Mouse (Mus musculus): Measurements from ENCODE around the gene Msl3. TPM values are rescaled to one million over a fixed set of nuclear protein-coding genes. Genes with fewer than 3 reads are reported as not detected.
"Not testable (repeated sequence)": the region's sequence is repeated elsewhere in the genome, so short reads cannot be mapped to it uniquely, and the experiment has no call there.

Gene Msl3
- 27.3 and 28.2 TPM in 2 replicates for polyA plus RNA-seq (2016; fragmentation: Nextera tagmentation; extraction: Ambion mirVana)

GRCm38 (mm10) chrX:168673525-168674406, at the start of gene Msl3:
Gene Msl3, minus strand, starts transcription at chrX:168673898.
- WGBS, result 29% methylated on average over 75 of the region's 88 CpGs
- ATAC-seq (ENCODE audit: low FRiP score, low read depth), result peak; percentile 91
- H3K4me1 ChIP-seq, result no peaks in the 10 kb centered on the region
- H3K27me3 ChIP-seq, result peaks cover 16% of the 10 kb centered on the region
- H3K4me2 ChIP-seq (replicated peaks), result peak within 1 kb of the TSS; percentile 69
- H3K27ac ChIP-seq (replicated peaks), result peak within 1 kb of the TSS; percentile 89
- H3K4me3 ChIP-seq, result peak within 1 kb of the TSS; percentile 53
- no peaks in the 10 kb centered on the region for H3K9me3 ChIP-seq
- peak within 1 kb of the TSS; percentile 62 for H3K9ac ChIP-seq (replicated peaks)
- H3K36me3 ChIP-seq, result 0 out of 2 replicates have a peak, but pooled peaks cover 2% of the 10 kb centered on the region

GRCm38 (mm10) chrX:168717969-168718368, 44.3 kb upstream of the Msl3 start:
- H3K27me3 ChIP-seq, result peaks cover 6% of the 10 kb centered on the region; the same call in 1 of the 2 replicates
- no peak overlapping the region for H3K9ac ChIP-seq (replicated peaks)
- 63% methylated on average over 2 of the region's 2 CpGs for WGBS
- no peaks in the 10 kb centered on the region for H3K4me1 ChIP-seq
- ATAC-seq (ENCODE audit: low FRiP score, low read depth), result no peak
- no peak overlapping the region for H3K4me2 ChIP-seq (replicated peaks)
- H3K4me3 ChIP-seq, result no peak overlapping the region
- no peaks in the 10 kb centered on the region for H3K9me3 ChIP-seq
- H3K36me3 ChIP-seq, result no peaks in the 10 kb centered on the region
- H3K27ac ChIP-seq (replicated peaks), result no peak overlapping the region

GRCm38 (mm10) chrX:168674407-168674962, 787 bp upstream of the Msl3 start:
- H3K4me3 ChIP-seq, result peak overlapping the region; percentile 53
- peak overlapping the region; percentile 89; the same call in 1 of the 2 replicates for H3K27ac ChIP-seq (replicated peaks)
- no peaks in the 10 kb centered on the region for H3K9me3 ChIP-seq
- peaks cover 16% of the 10 kb centered on the region for H3K27me3 ChIP-seq
- H3K36me3 ChIP-seq, result 0 out of 2 replicates have a peak, but pooled peaks cover 2% of the 10 kb centered on the region
- H3K4me1 ChIP-seq, result no peaks in the 10 kb centered on the region
- peak overlapping the region; percentile 69 for H3K4me2 ChIP-seq (replicated peaks)
- ATAC-seq (ENCODE audit: low FRiP score, low read depth), result peak; percentile 47; the same call in 1 of the 2 replicates
- peak overlapping the region; percentile 62 for H3K9ac ChIP-seq (replicated peaks)
- WGBS, result 30% methylated on average over 10 of the region's 10 CpGs

GRCm38 (mm10) chrX:168672913-168673524, 679 bp downstream of the Msl3 start:
- H3K9me3 ChIP-seq, result no peaks in the 10 kb centered on the region
- H3K4me3 ChIP-seq, result peak overlapping the region; percentile 53
- H3K4me2 ChIP-seq (replicated peaks), result peak overlapping the region; percentile 69
- peak; percentile 16; the same call in 1 of the 2 replicates for ATAC-seq (ENCODE audit: low FRiP score, low read depth)
- peak overlapping the region; percentile 89 for H3K27ac ChIP-seq (replicated peaks)
- H3K4me1 ChIP-seq, result no peaks in the 10 kb centered on the region
- peaks cover 16% of the 10 kb centered on the region for H3K27me3 ChIP-seq
- 26% methylated on average over 27 of the region's 31 CpGs for WGBS
- H3K36me3 ChIP-seq, result 0 out of 2 replicates have a peak, but pooled peaks cover 2% of the 10 kb centered on the region
- peak overlapping the region; percentile 62 for H3K9ac ChIP-seq (replicated peaks)

- Histone ChIP-seq H3K4me3 (peak overlapping the region; percentile 53), H3K27me3 (peaks cover 16% of the 10 kb centered on the region), H3K9ac (replicated peaks) (peak overlapping the region; percentile 62), H3K9me3 (no peaks in the 10 kb centered on the region), H3K4me1 (no peaks in the 10 kb centered on the region), H3K36me3 (0 out of 2 replicates have a peak, but pooled peaks cover 2% of the 10 kb centered on the region), H3K27ac (replicated peaks) (0 out of 2 replicates have a peak overlapping the region, but pooled peaks have one; percentile 89), H3K4me2 (replicated peaks) (peak overlapping the region; percentile 69)
- 13% methylated on average over 9 of the region's 9 CpGs for WGBS
- ATAC-seq (ENCODE audit: low FRiP score, low read depth), result peak; percentile 63
These were observed 1.3 kb downstream of the Msl3 start for GRCm38 (mm10) chrX:168672425-168672824.

- no peaks in the 10 kb centered on the region for H3K9me3 ChIP-seq
- 84% methylated on average over 12 of the region's 12 CpGs for WGBS
- no peak for ATAC-seq (ENCODE audit: low FRiP score, low read depth)
- peaks cover 4% of the 10 kb centered on the region; the same call in 1 of the 2 replicates for H3K27me3 ChIP-seq
- H3K4me1 ChIP-seq, result no peaks in the 10 kb centered on the region
- peaks cover 10% of the 10 kb centered on the region; the same call in 1 of the 2 replicates for H3K36me3 ChIP-seq
- H3K4me2 ChIP-seq (replicated peaks), result no peak overlapping the region
- H3K27ac ChIP-seq (replicated peaks), result no peak overlapping the region
- no peak overlapping the region for H3K9ac ChIP-seq (replicated peaks)
- no peak overlapping the region for H3K4me3 ChIP-seq
These were observed 9.6 kb downstream of the Msl3 start for GRCm38 (mm10) chrX:168663982-168664689.

- peaks cover 4% of the 10 kb centered on the region; the same call in 1 of the 2 replicates for H3K27me3 ChIP-seq
- no peaks in the 10 kb centered on the region for H3K9me3 ChIP-seq
- peaks cover 16% of the 10 kb centered on the region; the same call in 1 of the 2 replicates for H3K36me3 ChIP-seq
- H3K4me1 ChIP-seq, result no peaks in the 10 kb centered on the region
- H3K27ac ChIP-seq (replicated peaks), result no peak overlapping the region
- H3K4me3 ChIP-seq, result no peak overlapping the region
- ATAC-seq (ENCODE audit: low FRiP score, low read depth), result 0 out of 2 replicates have a peak, but pooled peaks have one; percentile 38
- H3K9ac ChIP-seq (replicated peaks), result no peak overlapping the region
- no peak overlapping the region for H3K4me2 ChIP-seq (replicated peaks)
- 78% methylated on average over 4 of the region's 4 CpGs for WGBS
These were observed 13.5 kb downstream of the Msl3 start for GRCm38 (mm10) chrX:168660236-168660635.

GRCm38 (mm10) chrX:168659803-168660202, 13.9 kb downstream of the Msl3 start:
- H3K9me3 ChIP-seq; H3K9ac ChIP-seq (replicated peaks); H3K4me1 ChIP-seq; H3K4me3 ChIP-seq; H3K4me2 ChIP-seq (replicated peaks); H3K27me3 ChIP-seq; H3K27ac ChIP-seq (replicated peaks); ATAC-seq (ENCODE audit: low FRiP score, low read depth): not testable (repeated sequence)
- WGBS, result 51% methylated on average over 4 of the region's 4 CpGs
- H3K36me3 ChIP-seq, result peaks cover 13% of the 10 kb centered on the region; the same call in 1 of the 2 replicates

GRCm38 (mm10) chrX:168659275-168659674, 14.4 kb downstream of the Msl3 start:
- Histone ChIP-seq H3K4me1 (no peaks in the 10 kb centered on the region), H3K27me3 (peaks cover 4% of the 10 kb centered on the region; the same call in 1 of the 2 replicates), H3K9me3 (no peaks in the 10 kb centered on the region), H3K4me2 (replicated peaks) (no peak overlapping the region), H3K27ac (replicated peaks) (no peak overlapping the region), H3K36me3 (peaks cover 9% of the 10 kb centered on the region; the same call in 1 of the 2 replicates), H3K4me3 (no peak overlapping the region), H3K9ac (replicated peaks) (no peak overlapping the region)
- no peak for ATAC-seq (ENCODE audit: low FRiP score, low read depth)
- 97% methylated on average over 3 of the region's 3 CpGs for WGBS

- Histone ChIP-seq H3K4me1 (no peaks in the 10 kb centered on the region), H3K9me3 (no peaks in the 10 kb centered on the region), H3K4me3 (no peak overlapping the region), H3K36me3 (peaks cover 17% of the 10 kb centered on the region; the same call in 1 of the 2 replicates), H3K27me3 (peaks cover 8% of the 10 kb centered on the region; the same call in 1 of the 2 replicates), H3K4me2 (replicated peaks) (no peak overlapping the region), H3K9ac (replicated peaks) (no peak overlapping the region), H3K27ac (replicated peaks) (no peak overlapping the region)
- 86% methylated on average over 1 of the region's 1 CpGs for WGBS
- no peak for ATAC-seq (ENCODE audit: low FRiP score, low read depth)
These were observed 15.9 kb downstream of the Msl3 start for GRCm38 (mm10) chrX:168657795-168658194.

- Histone ChIP-seq H3K27me3 (peaks cover 17% of the 10 kb centered on the region), H3K4me3 (no peak overlapping the region), H3K27ac (replicated peaks) (no peak overlapping the region), H3K4me1 (no peaks in the 10 kb centered on the region), H3K4me2 (replicated peaks) (no peak overlapping the region), H3K36me3 (peaks cover 14% of the 10 kb centered on the region; the same call in 1 of the 2 replicates), H3K9ac (replicated peaks) (no peak overlapping the region), H3K9me3 (no peaks in the 10 kb centered on the region)
- WGBS, result 64% methylated on average over 2 of the region's 2 CpGs
- no peak for ATAC-seq (ENCODE audit: low FRiP score, low read depth)
These were observed 24.4 kb downstream of the Msl3 start for GRCm38 (mm10) chrX:168649336-168649735.
